Comparison of ENCODE assay signal across 8 mouse cellular contexts in genomic region chr4:59190650-59191424, GRCm38 (mm10). TPM values are rescaled to one million over a fixed set of nuclear protein-coding genes. Genes with fewer than 3 reads are reported as not detected.
DNase-seq lines count a peak whose midpoint lies in the region; ATAC-seq lines count a peak whose summit lies in the region.

No protein-coding gene starts in this region.

- DNase-seq in heart, embryonic 10.5 days (ENCODE audit: low spot score): peak; percentile 70
- DNase-seq in heart, postnatal 36 days: no peak
- DNase-seq in CD4-positive, CD25-positive, alpha-beta regulatory T cell, adult 2 months (ENCODE audit: low read depth, low spot score): peak; percentile 62
- no peak for DNase-seq in hindbrain, embryonic 10.5 days (ENCODE audit: low spot score)
- DNase-seq in right cerebral cortex, adult 2 months (ENCODE audit: low spot score in 2 of 2): no peak
- no peak for DNase-seq in adrenal gland, postnatal 25 days
- no peak for DNase-seq in gastrocnemius, postnatal 36 days

- intact Hi-C loops in heart, postnatal 36 days (cut with DNase I): loop anchor here (5.0 to 10.0 kb wide), 2 partner anchors 46 to 186 kb away; partner anchors contain the start of gene Gm20503
- intact Hi-C loops in gastrocnemius, postnatal 36 days (cut with DNase I): no loop called here

- 51% methylated on average over 7 of the region's 7 CpGs for WGBS in heart, embryonic 10.5 days
- 72% methylated on average over 7 of the region's 7 CpGs for WGBS in hindbrain, embryonic 10.5 days

- peak; percentile 17 for ATAC-seq in megakaryocyte progenitor cell, adult 5-6 weeks (replicated peaks; ENCODE audit: poor library complexity)

- peaks cover 11% of the 10 kb centered on the region for H3K4me1 ChIP-seq in heart, embryonic 10.5 days
- H3K4me1 ChIP-seq in hindbrain, embryonic 10.5 days (replicated peaks): peaks cover 15% of the 10 kb centered on the region

- peak overlapping the region; percentile 93 for H3K4me3 ChIP-seq in heart, embryonic 10.5 days
- peak overlapping the region; percentile 85 for H3K4me3 ChIP-seq in hindbrain, embryonic 10.5 days

- H3K27me3 ChIP-seq in heart, embryonic 10.5 days (ENCODE audit: insufficient read depth, poor library complexity, severe bottlenecking): no peaks in the 10 kb centered on the region
- no peaks in the 10 kb centered on the region for H3K27me3 ChIP-seq in hindbrain, embryonic 10.5 days (ENCODE audit: insufficient read depth, poor library complexity, severe bottlenecking)

- no peaks in the 10 kb centered on the region for H3K9me3 ChIP-seq in heart, embryonic 10.5 days
- H3K9me3 ChIP-seq in hindbrain, embryonic 10.5 days: no peaks in the 10 kb centered on the region

- no peaks in the 10 kb centered on the region; the same call in 1 of the 2 replicates for H3K36me3 ChIP-seq in heart, embryonic 10.5 days
- peaks cover 3% of the 10 kb centered on the region; the same call in 1 of the 2 replicates for H3K36me3 ChIP-seq in hindbrain, embryonic 10.5 days

- no peak overlapping the region; the same call in 1 of the 2 replicates for H3K27ac ChIP-seq in heart, embryonic 10.5 days
- no peak overlapping the region for H3K27ac ChIP-seq in hindbrain, embryonic 10.5 days

RNA-seq across cellular contexts. Expression of gene Ugcg, which starts 1.8 kb away (rescaled TPM):
- polyA plus RNA-seq in heart, embryonic 10.5 days (2016; fragmentation: Nextera tagmentation; extraction: Ambion mirVana): 8.2 and 9.7 TPM in 2 replicates
- 10 to 100 TPM; 15.4 to 16.2 TPM for total RNA-seq in heart, postnatal 36 days (2021)
- polyA plus RNA-seq in hindbrain, embryonic 10.5 days (2016; fragmentation: Nextera tagmentation; extraction: Ambion mirVana): 9.0 and 10.0 TPM in 2 replicates
- 65.5 and 90.4 TPM in 2 replicates for total RNA-seq in megakaryocyte progenitor cell, adult 5-6 weeks (2015)
- total RNA-seq in megakaryocyte progenitor cell, adult 5-6 weeks (2017): 37.4 and 62.2 TPM in 2 replicates
- 40.6 and 42.7 TPM in 2 replicates for total RNA-seq in adrenal gland, postnatal 25 days (2021)
- 1 to 10 TPM; 5.7 to 6.6 TPM for total RNA-seq in gastrocnemius, postnatal 36 days (2021)

RNA-seq across cellular contexts. Expression of gene AI481877, which starts 52.1 kb away (rescaled TPM):
- not detected in 2 replicates for polyA plus RNA-seq in heart, embryonic 10.5 days (2016; fragmentation: Nextera tagmentation; extraction: Ambion mirVana)
- not detected for total RNA-seq in heart, postnatal 36 days (2021)
- not detected in 2 replicates for polyA plus RNA-seq in hindbrain, embryonic 10.5 days (2016; fragmentation: Nextera tagmentation; extraction: Ambion mirVana)
- not detected in 2 replicates for total RNA-seq in megakaryocyte progenitor cell, adult 5-6 weeks (2015)
- total RNA-seq in megakaryocyte progenitor cell, adult 5-6 weeks (2017): not detected in 2 replicates
- total RNA-seq in adrenal gland, postnatal 25 days (2021): 0.15 TPM in 1 of 2 replicates, not detected in the other
- not detected for total RNA-seq in gastrocnemius, postnatal 36 days (2021)

Comparison
In these comparisons a context has a peak if more than half of its experiments do, and no peak if none do; other contexts are left out.
1. DNase-seq: peak in heart, embryonic 10.5 days (single experiment) and CD4-positive, CD25-positive, alpha-beta regulatory T cell, adult 2 months (single experiment); none in heart, postnatal 36 days (0 of 2), hindbrain, embryonic 10.5 days (single experiment), right cerebral cortex, adult 2 months (0 of 2), adrenal gland, postnatal 25 days (single experiment) and gastrocnemius, postnatal 36 days (0 of 2).